Mouse (Mus musculus): ENCODE data around the gene Lrrc8a.

Gene Lrrc8a

DNA sequence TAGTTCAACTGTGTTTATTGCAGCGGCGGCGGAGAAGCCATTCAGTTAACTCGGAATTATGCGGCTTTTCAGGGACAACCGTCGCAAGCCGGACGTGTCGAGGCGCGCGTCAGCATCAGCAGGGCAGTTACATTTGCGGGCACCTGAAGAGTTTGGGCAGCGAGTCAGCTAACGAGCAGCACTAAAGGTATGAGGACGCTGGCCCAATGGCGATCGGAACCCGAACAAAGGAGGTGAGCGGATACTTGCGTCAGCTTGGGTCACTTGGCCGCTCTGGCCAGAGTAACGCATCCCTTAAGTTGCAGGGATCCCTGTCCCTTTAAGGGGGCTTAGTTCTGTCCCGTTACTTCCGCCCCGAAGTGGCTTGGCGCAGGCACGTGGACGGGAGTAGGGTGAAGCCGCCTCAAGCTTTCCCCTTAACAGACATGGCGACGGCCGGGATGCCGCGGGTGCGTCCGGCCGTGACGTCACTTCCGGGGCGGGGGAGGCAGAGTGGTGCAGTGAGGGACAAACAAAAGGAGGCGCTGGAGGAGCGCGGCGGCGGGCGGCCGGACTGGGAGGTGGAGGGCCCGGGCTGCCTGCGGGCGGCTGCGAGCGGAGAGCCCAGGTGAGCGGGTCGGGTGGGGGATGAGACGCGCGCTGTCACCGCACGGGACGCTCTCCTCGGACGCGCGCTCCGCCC, at the start of gene Lrrc8a:
TSS of gene Lrrc8a (plus strand) at position 517 of the 682 bp plus-strand sequence.
- peak; percentile 99 for DNase-seq (ENCODE audit: low spot score)

DNA sequence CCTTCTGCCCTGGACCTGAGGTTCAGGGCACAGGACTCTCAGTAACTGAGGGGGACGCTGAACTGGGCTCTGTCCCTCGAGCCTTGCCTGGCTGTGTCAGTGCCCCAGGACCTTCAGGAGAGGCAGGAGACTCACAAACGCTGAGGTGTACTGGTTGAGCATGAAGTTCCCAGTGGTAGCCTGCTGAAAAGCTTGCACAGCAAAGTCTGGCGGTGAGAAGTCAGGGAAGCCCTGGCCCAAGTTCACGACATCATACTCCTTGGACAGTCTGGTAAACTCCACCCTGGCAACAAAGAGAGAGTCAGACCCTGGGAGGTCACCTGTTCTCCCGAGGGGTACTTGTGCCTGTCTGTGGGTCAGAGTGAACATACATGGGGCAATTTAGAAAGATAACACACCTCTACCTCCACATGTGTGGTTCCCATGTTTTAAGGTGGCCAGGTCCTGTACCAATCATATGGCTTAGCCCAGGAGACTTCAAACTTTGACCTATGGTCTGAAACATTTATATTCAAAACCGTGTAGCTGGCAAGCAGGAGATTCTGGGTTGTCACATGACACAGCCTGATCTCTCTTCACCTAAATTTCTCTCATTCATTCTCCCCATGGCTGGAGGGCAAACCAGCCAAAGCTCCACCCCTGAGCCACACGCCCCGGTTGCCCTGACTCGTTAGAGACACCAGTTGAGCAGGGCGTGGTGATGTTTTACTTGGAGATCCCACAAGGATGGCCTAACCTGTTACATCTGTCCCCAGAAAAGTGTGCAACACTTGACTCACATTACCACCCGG, 45.5 kb upstream of the Lrrc8a start:
- no peak for DNase-seq (ENCODE audit: low spot score)

GRCm38 (mm10) chr2:30194656-30195055, 42.9 kb upstream of the Lrrc8a start:
- DNase-seq (ENCODE audit: low spot score) = no peak

DNA sequence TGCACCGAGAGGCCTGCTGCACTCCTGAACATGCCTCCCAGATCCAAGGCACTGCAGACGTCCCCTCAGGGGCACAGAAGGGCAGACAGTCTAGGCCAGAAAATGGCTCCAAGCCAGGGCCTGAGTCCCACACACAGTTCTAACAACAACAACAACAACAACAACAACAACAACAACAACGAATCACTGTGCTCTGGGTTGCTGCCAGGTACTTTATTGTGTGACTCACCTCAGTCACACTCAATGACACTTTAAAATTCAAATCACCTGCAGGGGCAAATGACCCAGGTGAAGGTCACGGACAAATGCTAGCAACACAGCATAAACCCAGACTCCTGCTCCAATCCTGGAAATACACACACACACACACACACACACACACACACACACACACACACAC, 39.5 kb upstream of the Lrrc8a start:
- no peak for DNase-seq (ENCODE audit: low spot score)

GRCm38 (mm10) chr2:30199984-30200383, 37.5 kb upstream of the Lrrc8a start:
- DNase-seq (ENCODE audit: low spot score) = no peak

- DNase-seq (ENCODE audit: low spot score) = no peak
Measured at GRCm38 (mm10) chr2:30200388-30200925, 37.1 kb upstream of the Lrrc8a start.

DNA sequence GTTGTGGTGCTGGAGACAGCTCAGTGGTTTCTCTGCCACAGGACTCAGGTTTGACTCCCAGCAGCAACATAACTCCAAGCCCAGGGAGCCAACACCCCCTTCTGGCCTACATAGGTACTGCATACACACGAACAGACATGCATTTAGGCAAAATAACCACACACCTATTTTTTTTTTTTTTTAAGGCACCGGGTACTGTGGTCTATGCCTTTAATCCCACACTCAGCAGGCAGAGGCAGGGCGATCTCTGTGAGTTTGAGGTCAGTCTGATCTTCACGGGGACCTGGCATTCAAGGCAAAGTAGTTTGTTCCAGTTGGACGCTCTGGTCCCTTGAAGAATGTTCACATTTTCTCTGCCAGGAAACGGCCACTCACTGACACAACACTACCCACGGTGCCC, 34.1 kb upstream of the Lrrc8a start:
- DNase-seq (ENCODE audit: low spot score) = no peak

DNA sequence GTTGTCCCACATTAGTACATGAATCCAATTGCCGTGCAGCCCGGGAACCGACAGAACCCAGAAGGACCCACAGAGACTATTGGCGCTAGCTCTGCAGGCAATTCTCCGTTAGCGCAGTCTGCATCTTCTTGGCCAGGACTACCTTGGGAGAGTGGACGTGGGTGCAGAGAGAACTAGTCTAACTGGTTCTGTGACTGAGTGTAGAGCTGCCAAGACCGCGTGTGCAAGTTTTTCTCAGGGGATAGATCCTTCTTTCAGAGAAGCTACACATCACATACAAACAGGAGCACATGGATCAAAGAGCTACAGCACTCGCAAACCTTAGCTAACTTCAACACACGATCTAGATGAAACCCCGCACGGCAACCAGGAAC, 32.3 kb upstream of the Lrrc8a start:
- no peak for DNase-seq (ENCODE audit: low spot score)

DNA sequence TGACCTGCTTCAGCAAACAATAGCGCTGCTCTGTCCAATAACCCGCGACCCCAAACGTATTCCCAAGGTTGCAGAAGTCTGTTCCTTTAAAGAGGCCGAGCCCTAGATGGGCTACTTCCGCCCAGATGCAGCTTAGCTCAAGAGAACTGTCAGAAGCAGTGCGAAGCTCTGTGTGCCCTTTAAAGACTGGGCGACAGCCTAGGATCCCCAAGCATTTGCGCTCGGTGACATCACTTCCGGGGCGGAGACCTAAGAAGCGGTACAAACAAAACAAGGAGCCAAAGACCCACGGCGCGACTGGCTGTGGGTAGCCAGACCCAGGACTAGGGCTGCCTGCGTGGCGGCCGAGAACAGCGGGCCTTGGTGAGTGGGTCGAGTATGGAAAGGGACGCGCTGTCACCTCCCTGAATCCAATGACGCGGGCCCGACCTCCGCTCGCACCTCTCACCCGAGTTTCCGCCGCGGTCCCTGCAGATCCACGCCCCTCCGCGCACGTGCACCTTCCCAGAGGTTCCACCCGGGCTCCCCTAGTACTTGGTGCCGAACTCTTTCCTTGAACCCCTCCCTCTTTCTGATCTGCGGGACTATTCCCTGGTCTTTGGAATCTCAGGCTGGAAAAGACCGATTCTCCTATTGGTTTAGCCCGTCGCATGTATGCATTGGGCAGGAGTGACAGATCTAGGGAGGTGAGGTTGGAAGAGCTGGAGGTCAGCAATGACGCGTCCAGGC, 31.7 kb upstream of the Lrrc8a start, which contains the start of gene Kyat1:
TSS of gene Kyat1 (minus strand) at position 219 of the 729 bp plus-strand sequence.
- peak; percentile 84 for DNase-seq (ENCODE audit: low spot score)

DNA sequence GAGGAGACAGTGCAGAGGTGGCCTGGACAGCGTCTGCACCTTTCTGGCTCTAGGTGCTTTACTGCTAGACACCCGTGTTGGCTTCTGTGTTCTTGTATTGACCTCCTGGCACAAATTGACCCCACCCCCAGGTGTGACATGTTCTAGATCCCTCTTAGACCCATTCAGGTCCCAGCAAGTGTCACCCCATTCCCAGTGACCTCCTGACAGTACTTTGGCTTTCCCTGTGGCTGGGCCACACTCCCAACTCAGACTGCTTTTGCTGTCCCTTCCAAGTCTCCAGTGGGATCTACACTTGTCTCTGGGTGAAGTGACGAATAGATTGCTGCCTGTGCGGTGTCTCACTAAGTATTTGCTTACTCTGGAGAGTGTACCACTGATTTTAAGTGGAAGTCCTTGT, 30.1 kb upstream of the Lrrc8a start:
- no peak for DNase-seq (ENCODE audit: low spot score)

GRCm38 (mm10) chr2:30207886-30208285, 29.6 kb upstream of the Lrrc8a start:
- no peak for DNase-seq (ENCODE audit: low spot score)

- no peak for DNase-seq (ENCODE audit: low spot score)
Measured at GRCm38 (mm10) chr2:30211408-30212168, 25.9 kb upstream of the Lrrc8a start.

DNA sequence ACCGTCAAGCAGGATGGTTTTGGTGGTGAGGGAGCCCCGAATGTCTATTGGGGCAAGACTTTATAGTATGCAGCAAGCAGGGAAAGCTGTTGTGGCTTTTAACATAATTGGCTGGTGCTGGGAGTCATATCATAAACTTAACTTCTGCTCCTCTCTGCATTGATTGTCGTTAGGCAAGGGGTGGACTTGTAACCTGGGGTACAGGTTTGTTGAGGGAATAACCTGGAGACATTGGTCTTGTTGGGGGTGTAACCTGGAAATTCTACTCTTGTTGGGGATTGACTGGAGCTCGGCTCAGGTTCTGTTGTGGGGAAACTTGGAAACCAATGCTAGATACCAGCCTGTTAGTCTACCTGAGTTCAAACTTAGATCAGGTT, 25.4 kb upstream of the Lrrc8a start:
- no peak for DNase-seq (ENCODE audit: low spot score)

GRCm38 (mm10) chr2:30212951-30213350, 24.6 kb upstream of the Lrrc8a start:
- DNase-seq (ENCODE audit: low spot score) = no peak

- DNase-seq (ENCODE audit: low spot score) = no peak
Measured at GRCm38 (mm10) chr2:30214745-30215144, 22.8 kb upstream of the Lrrc8a start.

DNA sequence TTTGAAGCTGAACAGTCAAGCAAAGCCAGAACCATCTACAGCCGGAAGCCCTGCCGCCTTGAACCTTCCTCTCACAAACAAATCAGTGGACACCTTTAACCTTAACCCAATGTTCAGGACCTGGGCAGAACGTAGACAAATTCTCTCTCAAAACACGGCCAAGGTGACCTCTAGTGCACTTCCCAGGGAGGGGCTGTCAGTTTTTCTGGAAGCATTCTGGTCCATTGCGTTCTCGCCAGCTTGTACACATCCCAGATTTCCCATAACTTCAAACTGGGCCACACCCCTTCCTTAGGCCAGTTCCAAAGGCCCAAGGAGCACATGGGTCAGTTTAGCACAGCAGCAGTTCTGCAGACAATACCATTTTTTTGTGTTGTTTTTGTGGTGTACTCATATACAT, 22.0 kb upstream of the Lrrc8a start:
- no peak for DNase-seq (ENCODE audit: low spot score)

DNA sequence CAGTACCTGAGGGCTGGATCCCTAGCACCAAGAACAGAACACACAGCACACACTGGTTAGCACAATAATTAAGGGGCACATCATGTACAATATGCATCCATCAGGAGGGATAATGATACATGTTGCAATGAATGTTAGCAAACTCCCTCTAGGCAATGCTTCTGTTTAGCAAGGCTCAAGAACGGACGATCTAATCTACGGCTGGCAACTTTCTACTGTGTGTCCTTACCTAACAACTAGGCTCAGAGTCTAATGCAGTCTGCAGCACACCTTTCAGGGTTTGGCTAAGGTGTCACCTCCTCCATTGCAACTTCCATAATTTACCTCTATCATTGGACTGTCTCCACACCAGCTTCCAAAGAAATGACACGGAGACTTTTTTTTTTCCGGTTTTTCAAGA, 21.2 kb upstream of the Lrrc8a start:
- DNase-seq (ENCODE audit: low spot score) = no peak

DNA sequence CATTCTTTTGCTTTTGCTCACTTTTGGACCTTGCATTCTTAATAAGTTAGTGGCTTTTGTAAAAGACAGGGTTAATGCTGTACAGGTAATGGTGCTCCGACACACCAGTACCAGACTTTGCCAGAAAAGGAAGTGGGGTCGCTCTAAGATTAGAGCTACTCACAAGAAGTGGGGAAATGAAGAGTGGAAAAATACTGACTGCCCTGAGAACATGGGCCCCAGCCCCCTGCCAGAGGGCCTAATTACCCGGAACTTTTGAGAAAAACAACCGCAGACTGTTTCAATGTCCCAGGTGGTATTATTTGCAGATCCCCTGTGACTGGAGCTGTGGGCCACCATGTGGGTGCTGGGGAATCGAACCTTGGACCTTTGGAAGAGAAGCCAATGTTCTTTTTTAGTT, 1.9 kb upstream of the Lrrc8a start:
- DNase-seq (ENCODE audit: low spot score) = no peak

GRCm38 (mm10) chr2:30236426-30237198, 903 bp upstream of the Lrrc8a start:
- DNase-seq (ENCODE audit: low spot score) = no peak

GRCm38 (mm10) chr2:30237881-30238280, 366 bp downstream of the Lrrc8a start:
- no peak for DNase-seq (ENCODE audit: low spot score)

GRCm38 (mm10) chr2:30238906-30239465, 1.5 kb downstream of the Lrrc8a start:
- no peak for DNase-seq (ENCODE audit: low spot score)
